Mouse (Mus musculus) hindbrain, embryonic 11.5 days (tissue): ENCODE data around the gene Rnf224. TPM values are rescaled to one million over a fixed set of nuclear protein-coding genes. Genes with fewer than 3 reads are reported as not detected.

Source experiments
- ATAC-seq: fragments of 200-750 bp; cut with Nextera tagmentation; 2 replicates; pipeline ENCODE4 v1.8.0; 2017; ENCODE audit warnings: mild to moderate bottlenecking, moderate TSS enrichment, moderate library complexity; ENCODE audit not compliant: low FRiP score
- DNase-seq: peaks from one replicate; pipeline ENCODE4 v3.0.0-alpha.2; 2015; ENCODE audit warnings: low spot score
- H3K27ac ChIP-seq: fragments of 300-500 bp; sonication (generic); 2 replicates; pipeline ENCODE4 v1.5.1; 2014; ENCODE audit warnings: mild to moderate bottlenecking, low read depth, low read length
- H3K27me3 ChIP-seq: fragments of 300-500 bp; sonication (generic); 2 replicates; pipeline ENCODE4 v1.6.1; 2014; ENCODE audit warnings: mild to moderate bottlenecking, low read length, moderate library complexity, mixed read lengths; ENCODE audit not compliant: control insufficient read depth, insufficient read depth
- H3K36me3 ChIP-seq: fragments of 300-500 bp; sonication (generic); 2 replicates; pipeline ENCODE4 v1.6.1; 2014; ENCODE audit warnings: mild to moderate bottlenecking, low read length, moderate library complexity, mixed read lengths; ENCODE audit not compliant: control insufficient read depth, insufficient read depth
- H3K4me1 ChIP-seq: fragments of 300-500 bp; sonication (generic); replicated peaks from 2 replicates; pipeline ENCODE4 v1.6.1; 2014; ENCODE audit warnings: low read length, mixed read lengths; ENCODE audit not compliant: control insufficient read depth, insufficient read depth
- H3K4me2 ChIP-seq: fragments of 300-500 bp; sonication (generic); replicated peaks from 2 replicates; pipeline ENCODE4 v1.6.1; 2014; ENCODE audit warnings: mild to moderate bottlenecking, low read depth, low read length
- H3K4me3 ChIP-seq: fragments of 300-500 bp; sonication (generic); 2 replicates; pipeline ENCODE4 v1.5.1; 2014; ENCODE audit warnings: low read depth, low read length
- H3K9ac ChIP-seq: fragments of 300-500 bp; sonication (generic); 2 replicates; pipeline ENCODE4 v1.6.1; 2014; ENCODE audit warnings: low read depth, low read length
- H3K9me3 ChIP-seq: fragments of 300-500 bp; sonication (generic); 2 replicates; pipeline ENCODE4 v1.6.1; 2016; ENCODE audit warnings: low read length; ENCODE audit not compliant: control insufficient read depth
- WGBS: fragments of 180-500 bp; shearing (Covaris S2); extraction: QIAGEN DNeasy Blood & Tissue Kit; methylation state at CpG from one replicate; pipeline ENCODE4 v1.1.7; 2014; 5-methylcytosine and 5-hydroxymethylcytosine counted together
- polyA plus RNA-seq: library from polyadenylated mRNA; unstranded; fragments of >200 nt; fragmentation: Nextera tagmentation; extraction: Ambion mirVana; gene quantifications from 2 replicates; pipeline ENCODE4 v1.2.1, GENCODE M21; 2014

Rnf224 gene
- not detected in 2 replicates for polyA plus RNA-seq

GRCm38 (mm10) chr2:25236614-25237013 is at the start of gene Rnf224:
TSS of gene Rnf224 (minus strand) at chr2:25236787.
- DNase-seq, result no peak
- peaks cover 2% of the 10 kb centered on the region; the same call in 1 of the 2 replicates for H3K27me3 ChIP-seq
- no peak within 1 kb of the TSS for H3K4me3 ChIP-seq
- no peak for ATAC-seq
- H3K36me3 ChIP-seq, result no peaks in the 10 kb centered on the region
- H3K9me3 ChIP-seq, result no peaks in the 10 kb centered on the region
- no peak within 1 kb of the TSS for H3K4me2 ChIP-seq
- no peak within 1 kb of the TSS for H3K9ac ChIP-seq
- H3K27ac ChIP-seq, result no peak within 1 kb of the TSS
- WGBS, result 40% methylated on average over 8 of the region's 8 CpGs
- no peaks in the 10 kb centered on the region for H3K4me1 ChIP-seq

- peaks cover 11% of the 10 kb centered on the region for H3K36me3 ChIP-seq
- H3K9ac ChIP-seq, result no peak overlapping the region
- no peak for ATAC-seq
Measured at GRCm38 (mm10) chr2:25286314-25286713, 49.7 kb upstream of the Rnf224 start.

GRCm38 (mm10) chr2:25285551-25285950 is 49.0 kb upstream of the Rnf224 start:
- H3K9me3 ChIP-seq, result no peaks in the 10 kb centered on the region
- no peaks in the 10 kb centered on the region for H3K4me1 ChIP-seq
- ATAC-seq (no peak), DNase-seq (no peak)
- 95% methylated on average over 2 of the region's 2 CpGs for WGBS
- no peak overlapping the region for H3K27ac ChIP-seq
- H3K36me3 ChIP-seq, result peaks cover 11% of the 10 kb centered on the region
- no peak overlapping the region for H3K4me3 ChIP-seq
- no peak overlapping the region for H3K9ac ChIP-seq
- H3K4me2 ChIP-seq, result no peak overlapping the region
- H3K27me3 ChIP-seq, result peaks cover 29% of the 10 kb centered on the region

More at GRCm38 (mm10) chr2:25286314-25286713, 49.7 kb upstream of the Rnf224 start:
- Histone ChIP-seq H3K27me3 (peaks cover 37% of the 10 kb centered on the region), H3K27ac (no peak overlapping the region), H3K4me2 (no peak overlapping the region), H3K4me1 (no peaks in the 10 kb centered on the region), H3K9me3 (no peaks in the 10 kb centered on the region), H3K4me3 (no peak overlapping the region)
- no peak for DNase-seq
- 87% methylated on average over 1 of the region's 1 CpGs for WGBS

GRCm38 (mm10) chr2:25278928-25279882 is 42.6 kb upstream of the Rnf224 start:
- Histone ChIP-seq H3K27ac (no peak overlapping the region), H3K4me2 (no peak overlapping the region), H3K36me3 (peaks cover 18% of the 10 kb centered on the region), H3K4me1 (no peaks in the 10 kb centered on the region; the same call in 1 of the 2 replicates), H3K4me3 (no peak overlapping the region), H3K9ac (no peak overlapping the region), H3K9me3 (no peaks in the 10 kb centered on the region), H3K27me3 (no peaks in the 10 kb centered on the region)
- 63% methylated on average over 13 of the region's 13 CpGs for WGBS
- peak; percentile 90 for DNase-seq
- no peak for ATAC-seq

- H3K36me3 ChIP-seq, result peaks cover 3% of the 10 kb centered on the region; the same call in 1 of the 2 replicates
- DNase-seq, result no peak
Measured at GRCm38 (mm10) chr2:25273010-25273409, 36.4 kb upstream of the Rnf224 start.

GRCm38 (mm10) chr2:25272515-25272914 is 35.9 kb upstream of the Rnf224 start:
- Histone ChIP-seq H3K9ac (peak overlapping the region; percentile 93), H3K36me3 (peaks cover under 1% of the 10 kb centered on the region; the same call in 1 of the 2 replicates), H3K27me3 (no peaks in the 10 kb centered on the region), H3K4me2 (peak overlapping the region; percentile 94), H3K4me3 (peak overlapping the region; percentile 92), H3K4me1 (peaks cover 16% of the 10 kb centered on the region), H3K9me3 (no peaks in the 10 kb centered on the region), H3K27ac (no peak overlapping the region)
- DNase-seq (no peak), ATAC-seq (peak; percentile 71; the same call in 1 of the 2 replicates)
- under 1% methylated on average over 29 of the region's 29 CpGs for WGBS

More at GRCm38 (mm10) chr2:25273010-25273409, 36.4 kb upstream of the Rnf224 start:
- Histone ChIP-seq H3K4me3 (peak overlapping the region; percentile 92), H3K27ac (no peak overlapping the region), H3K27me3 (no peaks in the 10 kb centered on the region), H3K9ac (peak overlapping the region; percentile 93), H3K4me1 (peaks cover 16% of the 10 kb centered on the region), H3K4me2 (peak overlapping the region; percentile 94), H3K9me3 (no peaks in the 10 kb centered on the region)
- WGBS, result 40% methylated on average over 16 of the region's 16 CpGs
- no peak for ATAC-seq

GRCm38 (mm10) chr2:25271827-25272511 is 35.4 kb upstream of the Rnf224 start, which contains the start of the genes Ssna1 and Anapc2:
TSS of gene Ssna1 (minus strand) at chr2:25272438.
TSS of gene Anapc2 (plus strand) at chr2:25272478.
- Histone ChIP-seq H3K4me2 (peak within 1 kb of the TSS; percentile 94), H3K9ac (peak within 1 kb of the TSS; percentile 93), H3K9me3 (no peaks in the 10 kb centered on the region), H3K4me3 (peak within 1 kb of the TSS; percentile 92), H3K36me3 (no peaks in the 10 kb centered on the region; the same call in 1 of the 2 replicates), H3K4me1 (peaks cover 16% of the 10 kb centered on the region), H3K27me3 (no peaks in the 10 kb centered on the region), H3K27ac (peak within 1 kb of the TSS; percentile 78)
- DNase-seq (peak; percentile 100), ATAC-seq (peak; percentile 93)
- 1% methylated on average over 45 of the region's 55 CpGs for WGBS

GRCm38 (mm10) chr2:25267746-25268309 is 31.2 kb upstream of the Rnf224 start:
- no peak overlapping the region for H3K4me3 ChIP-seq
- no peak overlapping the region for H3K9ac ChIP-seq
- H3K36me3 ChIP-seq, result no peaks in the 10 kb centered on the region; the same call in 1 of the 2 replicates
- peaks cover 13% of the 10 kb centered on the region for H3K27me3 ChIP-seq
- DNase-seq (no peak), ATAC-seq (no peak)
- no peaks in the 10 kb centered on the region for H3K9me3 ChIP-seq
- H3K4me2 ChIP-seq, result no peak overlapping the region
- H3K27ac ChIP-seq, result no peak overlapping the region
- H3K4me1 ChIP-seq, result peaks cover 20% of the 10 kb centered on the region
- 80% methylated on average over 4 of the region's 4 CpGs for WGBS
